Mouse (Mus musculus): Measurements from ENCODE around the gene Copz2. TPM values are rescaled to one million over a fixed set of nuclear protein-coding genes. Genes with fewer than 3 reads are reported as not detected.

Copz2 gene
- total RNA-seq, 1 experiment = 5.5 TPM

GRCm38 (mm10) chr11:96813455-96813854, 36.2 kb upstream of the Copz2 start:
- no peak overlapping the region for H3K9ac ChIP-seq (ENCODE audit: insufficient read depth, low read depth, low read length, poor library complexity, severe bottlenecking)
- DNase-seq (ENCODE audit: low read depth, low spot score) = no peak
- in situ Hi-C loops (cut with MboI; ENCODE audit: low sequenced_read_pairs in 2 of 2, unreplicated experiment in 2 of 2) = no loop called here
- H3K4me1 ChIP-seq (ENCODE audit: control insufficient read depth in 2 of 2, insufficient read depth in 2 of 2, low read length in 2 of 2, poor library complexity in 1 of 2) = peaks cover 0 to 11% of the 10 kb centered on the region in 2 experiments; a peak in 1 of 4 replicates
- peaks cover 33% of the 10 kb centered on the region for H3K36me3 ChIP-seq (ENCODE audit: control insufficient read depth, insufficient read depth, low read length, poor library complexity, severe bottlenecking)
- TF ChIP-seq HCFC1 (IDR thresholded peaks at IDR 0.05; ENCODE audit: borderline replicate concordance, insufficient read depth, low read length) (no peak), CHD2 (IDR thresholded peaks at IDR 0.05; ENCODE audit: low read depth, low read length) (no peak), ZNF384 (IDR thresholded peaks at IDR 0.05; ENCODE audit: low read depth, low read length) (no peak), ZC3H11A (IDR thresholded peaks at IDR 0.05; ENCODE audit: borderline replicate concordance, low read depth, low read length) (no peak), MAFK (IDR thresholded peaks at IDR 0.05; ENCODE audit: insufficient read depth, low read depth, low read length) (no peak)
- H3K4me3 ChIP-seq (ENCODE audit: insufficient read depth in 1 of 2, low read depth in 1 of 2, low read length in 2 of 2, poor library complexity in 1 of 2, severe bottlenecking in 1 of 2) = no peak overlapping the region
- no peak overlapping the region for H3K27ac ChIP-seq (ENCODE audit: insufficient read depth, low read depth, low read length, poor library complexity, severe bottlenecking)
- no peaks in the 10 kb centered on the region for H3K9me3 ChIP-seq (ENCODE audit: control insufficient read depth, insufficient read depth, low read depth, low read length)

- TF ChIP-seq ZC3H11A (IDR thresholded peaks at IDR 0.05; ENCODE audit: borderline replicate concordance, low read depth, low read length) = no peak
- TF ChIP-seq MAFK (IDR thresholded peaks at IDR 0.05; ENCODE audit: insufficient read depth, low read depth, low read length) = no peak
- TF ChIP-seq HCFC1 (IDR thresholded peaks at IDR 0.05; ENCODE audit: borderline replicate concordance, insufficient read depth, low read length) = no peak
- TF ChIP-seq ZNF384 (IDR thresholded peaks at IDR 0.05; ENCODE audit: low read depth, low read length) = no peak
- no peak for TF ChIP-seq CHD2 (IDR thresholded peaks at IDR 0.05; ENCODE audit: low read depth, low read length)
- in situ Hi-C loops (cut with MboI; ENCODE audit: low sequenced_read_pairs in 2 of 2, unreplicated experiment in 2 of 2) = no loop called here
- Histone ChIP-seq H3K9me3 (ENCODE audit: control insufficient read depth, insufficient read depth, low read depth, low read length) (no peaks in the 10 kb centered on the region), H3K4me1 (ENCODE audit: control insufficient read depth in 2 of 2, insufficient read depth in 2 of 2, low read length in 2 of 2, poor library complexity in 1 of 2) (peaks cover 0 to 14% of the 10 kb centered on the region in 2 experiments; a peak in 1 of 4 replicates), H3K27ac (ENCODE audit: insufficient read depth, low read depth, low read length, poor library complexity, severe bottlenecking) (no peak overlapping the region), H3K36me3 (ENCODE audit: control insufficient read depth, insufficient read depth, low read length, poor library complexity, severe bottlenecking) (peaks cover 34% of the 10 kb centered on the region), H3K4me3 (ENCODE audit: insufficient read depth in 1 of 2, low read depth in 1 of 2, low read length in 2 of 2, poor library complexity in 1 of 2, severe bottlenecking in 1 of 2) (no peak overlapping the region), H3K9ac (ENCODE audit: insufficient read depth, low read depth, low read length, poor library complexity, severe bottlenecking) (no peak overlapping the region)
- no peak for DNase-seq (ENCODE audit: low read depth, low spot score)
Measured at GRCm38 (mm10) chr11:96813920-96814319, 35.8 kb upstream of the Copz2 start.

DNA sequence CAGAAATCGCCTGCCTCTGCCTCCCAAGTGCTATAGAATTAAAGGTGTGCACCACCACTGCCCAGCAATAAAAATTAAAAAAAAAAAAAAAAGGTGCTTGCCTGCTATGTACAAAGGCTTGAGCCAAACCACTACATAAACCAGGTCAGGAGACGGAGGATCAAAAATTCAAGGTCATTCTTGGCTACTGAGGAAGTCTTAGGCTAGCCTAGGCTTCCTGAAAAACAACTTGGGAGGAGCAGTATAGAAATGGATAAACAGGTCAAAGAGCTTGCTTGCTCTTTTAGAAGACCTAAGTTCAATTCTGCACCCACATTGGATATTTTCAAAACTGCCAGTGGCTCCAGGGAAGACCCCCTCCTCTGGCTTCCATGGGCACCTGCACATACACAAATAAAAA, 35.2 kb upstream of the Copz2 start:
- H3K4me1 ChIP-seq (ENCODE audit: control insufficient read depth in 2 of 2, insufficient read depth in 2 of 2, low read length in 2 of 2, poor library complexity in 1 of 2) = peaks cover 0 to 16% of the 10 kb centered on the region in 2 experiments; a peak in 1 of 4 replicates
- in situ Hi-C loops (cut with MboI; ENCODE audit: low sequenced_read_pairs in 2 of 2, unreplicated experiment in 2 of 2) = no loop called here
- DNase-seq (ENCODE audit: low read depth, low spot score) = no peak

DNA sequence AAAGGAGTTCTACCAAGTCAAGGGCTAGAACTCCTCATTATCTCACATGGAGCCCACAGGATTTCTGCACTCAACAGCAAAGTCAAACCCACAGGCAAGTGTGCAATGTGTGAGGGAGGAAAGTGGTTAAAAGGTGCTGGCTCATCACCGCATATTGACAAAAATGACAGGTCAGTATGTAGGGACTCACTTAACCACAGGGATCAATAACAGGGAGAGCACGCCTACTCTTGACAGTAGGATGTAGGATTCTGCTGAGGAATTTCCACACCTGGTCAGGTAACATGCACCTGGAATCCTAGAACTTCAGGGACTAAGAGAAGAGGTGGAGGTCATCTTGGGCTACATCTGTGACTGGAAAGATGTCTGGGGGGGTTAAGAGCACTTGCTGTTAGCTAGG, 33.8 kb upstream of the Copz2 start:
- TF ChIP-seq CHD2 (IDR thresholded peaks at IDR 0.05; ENCODE audit: low read depth, low read length) (no peak), ZNF384 (IDR thresholded peaks at IDR 0.05; ENCODE audit: low read depth, low read length) (no peak), HCFC1 (IDR thresholded peaks at IDR 0.05; ENCODE audit: borderline replicate concordance, insufficient read depth, low read length) (no peak), ZC3H11A (IDR thresholded peaks at IDR 0.05; ENCODE audit: borderline replicate concordance, low read depth, low read length) (no peak), MAFK (IDR thresholded peaks at IDR 0.05; ENCODE audit: insufficient read depth, low read depth, low read length) (no peak)
- peaks cover 44% of the 10 kb centered on the region for H3K36me3 ChIP-seq (ENCODE audit: control insufficient read depth, insufficient read depth, low read length, poor library complexity, severe bottlenecking)
- no peak overlapping the region for H3K4me3 ChIP-seq (ENCODE audit: insufficient read depth in 1 of 2, low read depth in 1 of 2, low read length in 2 of 2, poor library complexity in 1 of 2, severe bottlenecking in 1 of 2)
- H3K27ac ChIP-seq (ENCODE audit: insufficient read depth, low read depth, low read length, poor library complexity, severe bottlenecking) = no peak overlapping the region
- peaks cover 0 to 23% of the 10 kb centered on the region in 2 experiments; a peak in 1 of 4 replicates for H3K4me1 ChIP-seq (ENCODE audit: control insufficient read depth in 2 of 2, insufficient read depth in 2 of 2, low read length in 2 of 2, poor library complexity in 1 of 2)
- no peaks in the 10 kb centered on the region for H3K9me3 ChIP-seq (ENCODE audit: control insufficient read depth, insufficient read depth, low read depth, low read length)
- in situ Hi-C loops (cut with MboI; ENCODE audit: low sequenced_read_pairs in 2 of 2, unreplicated experiment in 2 of 2) = no loop called here
- H3K9ac ChIP-seq (ENCODE audit: insufficient read depth, low read depth, low read length, poor library complexity, severe bottlenecking) = no peak overlapping the region
- no peak for DNase-seq (ENCODE audit: low read depth, low spot score)

More for the DNA sequence above, 35.2 kb upstream of the Copz2 start:
- no peak overlapping the region for H3K27ac ChIP-seq (ENCODE audit: insufficient read depth, low read depth, low read length, poor library complexity, severe bottlenecking)
- no peaks in the 10 kb centered on the region for H3K9me3 ChIP-seq (ENCODE audit: control insufficient read depth, insufficient read depth, low read depth, low read length)
- H3K36me3 ChIP-seq (ENCODE audit: control insufficient read depth, insufficient read depth, low read length, poor library complexity, severe bottlenecking) = peaks cover 35% of the 10 kb centered on the region
- H3K4me3 ChIP-seq (ENCODE audit: insufficient read depth in 1 of 2, low read depth in 1 of 2, low read length in 2 of 2, poor library complexity in 1 of 2, severe bottlenecking in 1 of 2) = no peak overlapping the region
- H3K9ac ChIP-seq (ENCODE audit: insufficient read depth, low read depth, low read length, poor library complexity, severe bottlenecking) = no peak overlapping the region
- no peak for TF ChIP-seq CHD2 (IDR thresholded peaks at IDR 0.05; ENCODE audit: low read depth, low read length)
- no peak for TF ChIP-seq ZC3H11A (IDR thresholded peaks at IDR 0.05; ENCODE audit: borderline replicate concordance, low read depth, low read length)

DNA sequence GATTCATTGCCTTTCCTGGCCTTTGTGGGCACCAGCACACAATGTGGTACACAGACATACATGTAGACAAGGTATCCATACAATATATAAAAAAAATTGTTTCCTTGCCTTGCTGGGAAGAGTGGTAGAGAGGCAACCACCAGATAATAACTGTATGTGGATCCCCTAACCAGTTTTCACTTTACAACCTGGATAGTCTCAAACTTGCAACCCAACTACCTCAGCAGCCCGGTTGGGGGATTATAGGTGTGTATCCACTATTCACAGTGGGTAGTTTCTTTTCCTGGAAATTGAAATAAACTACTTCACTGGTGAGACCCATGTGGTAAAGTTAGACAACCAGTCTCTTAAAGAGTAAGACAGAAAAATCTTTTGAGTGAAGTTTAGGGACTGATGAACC, 33.2 kb upstream of the Copz2 start:
- H3K36me3 ChIP-seq (ENCODE audit: control insufficient read depth, insufficient read depth, low read length, poor library complexity, severe bottlenecking) = peaks cover 50% of the 10 kb centered on the region
- H3K9ac ChIP-seq (ENCODE audit: insufficient read depth, low read depth, low read length, poor library complexity, severe bottlenecking) = no peak overlapping the region
- H3K4me3 ChIP-seq (ENCODE audit: insufficient read depth in 1 of 2, low read depth in 1 of 2, low read length in 2 of 2, poor library complexity in 1 of 2, severe bottlenecking in 1 of 2) = no peak overlapping the region
- peaks cover 0 to 23% of the 10 kb centered on the region in 2 experiments; a peak in 1 of 4 replicates for H3K4me1 ChIP-seq (ENCODE audit: control insufficient read depth in 2 of 2, insufficient read depth in 2 of 2, low read length in 2 of 2, poor library complexity in 1 of 2)
- in situ Hi-C loops (cut with MboI; ENCODE audit: low sequenced_read_pairs in 2 of 2, unreplicated experiment in 2 of 2) = no loop called here
- TF ChIP-seq HCFC1 (IDR thresholded peaks at IDR 0.05; ENCODE audit: borderline replicate concordance, insufficient read depth, low read length) = no peak
- no peak overlapping the region for H3K27ac ChIP-seq (ENCODE audit: insufficient read depth, low read depth, low read length, poor library complexity, severe bottlenecking)
- no peaks in the 10 kb centered on the region for H3K9me3 ChIP-seq (ENCODE audit: control insufficient read depth, insufficient read depth, low read depth, low read length)
- DNase-seq (ENCODE audit: low read depth, low spot score) = no peak

All from ES-E14 (cell line).